Mouse (Mus musculus) liver, adult (tissue): ENCODE results near the gene Slc15a1.

Experiments used
- GATA4 ChIP-seq: IDR thresholded peaks from 2 replicates; pipeline ENCODE4 v1.6.1; 2014; ENCODE audit warnings: mild to moderate bottlenecking, low read length; ENCODE audit not compliant: insufficient replicate concordance

Slc15a1 gene

DNA sequence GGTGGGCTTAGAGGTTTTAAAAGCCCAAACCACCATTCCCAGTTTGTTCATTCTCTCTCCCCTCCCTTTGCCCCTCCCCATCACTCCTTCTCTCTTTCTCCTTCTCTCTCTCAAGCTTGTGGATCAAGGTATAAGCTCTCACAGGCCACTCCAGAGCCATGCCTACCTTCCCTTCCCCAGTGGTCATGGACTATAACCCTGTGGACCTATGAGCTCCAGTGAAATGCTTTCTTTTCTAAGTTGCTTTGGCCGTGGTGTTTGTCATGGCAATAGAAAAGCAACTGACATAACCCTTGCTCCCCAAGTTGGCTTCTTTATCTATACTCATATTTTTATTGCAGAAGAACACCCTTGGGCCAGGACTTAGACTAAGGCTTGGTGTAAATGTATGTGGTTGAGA lies 7.3 kb downstream of the Slc15a1 start:
- TF ChIP-seq GATA4 = no peak

DNA sequence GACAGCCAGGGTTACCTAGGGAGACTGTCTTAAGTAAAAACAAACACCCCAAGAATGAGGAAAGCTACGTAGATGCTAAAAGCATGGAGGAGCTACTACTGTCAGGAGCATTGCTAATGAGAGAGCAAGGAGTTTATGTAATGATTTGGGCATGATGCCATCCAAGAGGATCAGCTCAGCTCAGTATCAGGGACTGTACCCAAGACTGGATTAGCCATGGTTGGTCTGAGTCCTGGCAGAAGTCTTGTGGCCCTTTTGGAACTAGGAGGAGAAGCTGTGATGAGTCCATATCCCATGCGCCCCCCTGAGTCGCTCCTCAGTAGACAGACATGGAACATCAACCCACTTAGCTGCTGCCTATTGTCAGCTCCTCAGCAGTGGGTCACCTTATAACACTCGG lies 9.3 kb downstream of the Slc15a1 start:
- TF ChIP-seq GATA4 = no peak

DNA sequence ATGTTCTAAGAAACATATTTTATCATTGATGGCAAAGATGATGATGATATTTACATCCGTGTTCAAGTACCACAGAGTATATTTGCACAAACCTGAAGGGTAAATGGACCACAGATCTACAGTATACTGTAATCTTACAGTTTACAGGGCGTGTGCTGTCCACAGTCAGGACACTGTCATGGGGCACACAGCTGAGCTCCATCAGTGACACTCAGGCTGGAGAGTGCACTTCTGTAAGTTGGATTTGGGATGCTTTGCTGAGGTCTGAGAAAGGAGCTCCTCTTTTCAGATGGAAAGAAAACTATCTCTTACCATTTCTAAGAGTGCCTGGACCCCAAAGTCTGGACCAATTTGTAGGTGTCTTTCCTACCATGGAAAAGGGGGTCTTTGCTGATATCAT lies 9.9 kb downstream of the Slc15a1 start:
- TF ChIP-seq GATA4 = no peak

DNA sequence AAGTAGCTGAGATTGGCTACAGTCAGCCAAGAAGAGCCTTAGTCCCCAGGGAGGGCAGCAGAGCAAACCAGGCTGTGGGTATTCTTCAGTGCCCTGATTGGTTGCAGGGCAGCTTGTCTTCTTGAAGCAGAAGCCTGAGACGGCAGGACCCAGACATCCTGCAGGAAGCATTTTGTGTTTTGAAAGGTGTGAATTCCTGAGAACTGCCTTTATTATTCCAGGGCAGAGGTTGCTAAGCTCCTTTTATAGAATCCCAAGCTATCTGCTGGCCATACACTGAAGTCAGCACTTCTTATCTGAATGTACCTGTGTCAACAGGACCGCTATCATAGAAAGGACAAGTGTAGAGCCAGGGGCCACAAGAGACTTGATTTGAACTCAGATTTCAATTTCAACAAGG lies 10.8 kb downstream of the Slc15a1 start:
- no peak for TF ChIP-seq GATA4

DNA sequence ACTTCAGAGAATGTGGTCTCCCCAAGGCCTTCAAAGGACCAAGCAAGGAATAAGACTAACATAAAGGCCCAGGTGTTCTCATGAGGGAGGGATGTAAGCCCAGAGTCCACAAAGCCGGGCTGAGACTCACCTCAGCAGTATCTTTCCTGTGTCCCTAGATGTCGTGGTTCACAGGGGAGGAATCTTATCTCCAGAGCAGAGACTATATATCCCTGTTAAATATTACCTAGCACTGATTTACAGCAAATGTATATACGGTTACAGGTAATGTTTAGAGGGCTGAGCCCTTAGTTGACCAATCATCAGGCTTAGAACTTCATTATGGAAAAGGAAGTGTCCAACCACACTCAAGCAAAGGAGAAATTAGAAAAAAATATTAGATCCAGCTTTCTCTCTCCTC lies 11.3 kb downstream of the Slc15a1 start:
- TF ChIP-seq GATA4 = no peak

DNA sequence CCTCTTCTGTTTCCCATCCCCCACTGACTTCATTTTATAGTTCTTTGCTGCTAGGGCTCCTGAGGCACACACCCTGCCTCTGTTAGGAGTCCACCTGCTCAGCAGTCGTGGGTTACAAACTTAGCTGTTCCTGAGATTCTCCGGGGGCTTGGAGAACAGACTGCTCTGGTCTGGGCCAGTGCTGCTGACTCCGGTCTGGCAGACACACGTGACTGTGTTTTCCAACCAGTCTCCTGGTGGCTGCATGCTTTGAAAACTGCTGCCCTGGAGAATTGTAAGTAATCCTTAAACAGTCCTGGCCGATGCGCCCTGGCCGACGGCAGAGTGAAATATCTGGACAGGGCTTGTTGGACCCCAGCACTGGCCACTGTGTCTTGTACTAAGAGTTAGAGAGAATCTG lies 12.7 kb downstream of the Slc15a1 start:
- no peak for TF ChIP-seq GATA4

DNA sequence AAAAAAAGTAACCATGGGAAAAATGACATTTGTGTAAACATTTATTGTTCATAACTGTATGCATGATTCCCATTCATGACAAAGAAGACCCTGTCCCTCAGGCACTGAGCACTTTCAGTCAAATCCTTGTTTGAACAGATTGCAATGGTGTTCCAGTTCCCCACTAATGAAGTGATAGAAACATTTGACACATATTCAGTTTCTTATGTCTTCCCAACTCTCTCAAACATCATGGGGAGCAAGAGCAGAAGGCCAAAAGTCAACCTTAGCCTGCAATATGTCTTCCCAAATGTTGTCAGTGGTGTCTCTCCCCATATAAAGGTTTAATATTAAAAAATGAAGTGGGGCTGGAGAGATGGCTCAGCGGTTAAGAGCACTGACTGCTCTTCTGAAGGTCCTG lies 19.3 kb downstream of the Slc15a1 start:
- no peak for TF ChIP-seq GATA4

DNA sequence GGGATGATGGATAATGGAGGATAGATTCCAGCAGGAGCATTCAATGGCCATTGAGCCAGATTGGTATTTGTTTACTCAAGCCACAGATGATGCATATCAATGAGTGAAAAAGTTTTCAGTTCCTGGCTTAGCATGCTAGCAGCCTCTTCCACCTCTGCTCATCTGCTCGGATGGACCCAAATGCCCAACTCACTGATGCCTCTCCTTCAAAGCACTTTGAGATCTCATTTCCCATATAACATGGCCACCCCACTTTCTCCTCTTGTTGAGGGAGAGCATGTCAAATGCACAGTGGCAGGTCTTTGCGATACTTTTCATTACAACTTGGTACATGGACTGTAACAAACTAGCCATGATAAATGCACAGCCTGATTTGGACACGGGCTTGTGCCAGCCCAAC lies 20.6 kb downstream of the Slc15a1 start:
- no peak for TF ChIP-seq GATA4

DNA sequence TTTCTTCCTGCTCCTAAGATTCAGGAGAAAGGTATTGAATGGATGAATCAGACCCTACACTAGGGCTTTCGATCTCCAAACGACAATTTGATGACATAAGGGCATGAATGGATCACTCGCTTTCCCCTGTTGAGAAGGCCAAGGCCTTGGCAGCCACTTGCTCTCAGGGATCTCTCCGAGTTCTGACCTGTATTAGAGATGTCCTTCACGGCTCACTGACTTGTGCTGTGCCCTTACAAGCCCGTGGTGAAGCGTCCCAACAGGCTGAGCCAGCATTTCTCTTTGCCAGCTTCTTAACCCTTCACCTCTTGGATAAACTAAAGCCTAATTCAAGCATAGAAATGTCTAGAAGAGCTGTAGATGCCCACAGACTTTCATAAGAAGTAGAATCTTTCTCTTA lies 22.9 kb downstream of the Slc15a1 start:
- TF ChIP-seq GATA4 = no peak

DNA sequence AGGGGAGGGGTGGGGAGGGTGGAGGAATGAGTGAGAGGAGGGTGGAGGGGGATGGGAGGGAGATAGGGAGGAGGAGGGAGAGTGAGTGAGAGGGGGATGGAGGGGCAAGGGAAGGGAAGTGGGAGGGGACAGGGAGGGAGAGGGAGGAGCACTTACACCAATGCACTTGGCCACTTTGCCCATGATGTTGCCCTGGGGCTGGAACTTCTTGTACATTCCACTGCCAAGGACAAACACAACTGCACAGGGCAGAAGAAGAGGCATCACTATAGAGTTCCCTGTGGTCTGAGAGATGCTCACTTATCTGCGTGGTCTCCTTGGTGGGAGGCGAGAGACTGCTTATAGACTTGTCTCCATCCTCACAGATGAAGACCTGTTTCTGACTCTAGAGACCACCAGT lies 23.5 kb downstream of the Slc15a1 start:
- no peak for TF ChIP-seq GATA4

DNA sequence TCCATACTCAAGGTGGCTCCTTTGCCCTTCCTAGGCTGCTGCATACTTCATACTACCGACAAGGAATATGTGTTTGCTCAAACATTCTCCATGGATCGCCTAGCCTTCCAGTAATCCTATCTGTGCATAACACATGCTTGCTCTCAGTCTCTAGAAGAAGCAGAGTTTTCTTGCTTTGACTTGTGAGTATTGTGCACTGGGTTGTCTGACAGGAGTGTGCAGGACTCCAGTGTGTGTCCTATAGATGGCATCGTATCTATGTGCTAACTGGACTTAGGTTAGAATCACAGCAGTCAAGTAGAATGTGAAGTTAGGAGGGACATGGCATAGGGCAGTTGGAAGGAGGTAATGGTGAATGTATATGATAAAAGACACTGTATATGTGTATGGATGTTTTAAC lies 26.0 kb downstream of the Slc15a1 start:
- TF ChIP-seq GATA4 = no peak

DNA sequence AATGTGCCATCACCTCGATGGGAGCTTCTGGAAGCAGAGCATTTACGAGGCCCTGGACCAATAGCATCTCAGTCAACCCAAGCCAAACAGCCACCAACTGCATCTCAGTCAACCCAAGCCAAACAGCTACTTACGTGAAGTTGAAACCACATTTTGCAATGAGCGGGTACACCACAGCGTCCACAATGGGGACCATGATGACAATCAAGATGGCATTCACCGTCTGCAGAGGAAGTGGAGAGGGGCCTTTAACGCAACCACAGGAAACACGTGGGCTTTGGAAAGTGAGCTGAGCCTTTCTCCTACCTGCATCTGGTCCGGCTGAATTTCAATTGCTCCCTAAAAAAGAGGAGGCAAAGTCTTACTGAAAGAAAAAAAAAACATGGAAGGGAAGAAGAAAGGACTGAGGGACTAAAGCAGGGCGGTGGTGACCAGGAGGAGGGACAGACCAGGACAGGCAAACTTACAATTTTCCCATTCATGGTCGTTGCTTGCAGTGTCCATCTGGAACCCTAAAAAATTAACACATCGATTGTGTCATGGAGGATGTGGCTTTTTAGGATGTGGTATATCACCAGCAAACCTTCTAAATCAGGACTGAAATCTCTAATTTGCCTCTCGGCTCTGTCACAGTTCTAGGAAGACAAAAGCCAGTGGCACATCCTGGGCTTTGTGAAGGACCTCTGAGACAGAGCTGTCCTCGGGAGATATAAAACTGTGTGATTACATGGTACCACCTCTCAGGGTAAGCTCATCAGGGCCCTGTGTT lies 26.9 kb downstream of the Slc15a1 start:
- TF ChIP-seq GATA4 = no peak

DNA sequence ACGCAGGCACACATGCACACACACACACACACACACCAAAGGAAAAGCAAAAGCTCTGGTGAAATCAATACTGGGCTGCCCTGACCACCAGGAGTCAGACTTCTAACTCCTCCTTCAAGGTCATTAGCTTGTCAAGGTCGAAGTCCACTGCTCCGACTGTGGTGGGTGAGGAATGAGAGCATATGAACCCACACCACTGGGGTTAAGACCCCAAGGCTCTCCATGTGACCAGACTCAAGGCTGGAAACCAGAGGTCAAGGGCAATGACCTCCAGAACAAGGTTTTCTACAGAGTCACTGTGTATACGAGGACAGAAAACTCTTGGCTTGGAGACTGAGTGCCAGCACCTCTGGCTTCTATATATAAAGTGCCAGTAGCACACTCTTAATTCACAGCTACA lies 31.2 kb downstream of the Slc15a1 start:
- no peak for TF ChIP-seq GATA4

DNA sequence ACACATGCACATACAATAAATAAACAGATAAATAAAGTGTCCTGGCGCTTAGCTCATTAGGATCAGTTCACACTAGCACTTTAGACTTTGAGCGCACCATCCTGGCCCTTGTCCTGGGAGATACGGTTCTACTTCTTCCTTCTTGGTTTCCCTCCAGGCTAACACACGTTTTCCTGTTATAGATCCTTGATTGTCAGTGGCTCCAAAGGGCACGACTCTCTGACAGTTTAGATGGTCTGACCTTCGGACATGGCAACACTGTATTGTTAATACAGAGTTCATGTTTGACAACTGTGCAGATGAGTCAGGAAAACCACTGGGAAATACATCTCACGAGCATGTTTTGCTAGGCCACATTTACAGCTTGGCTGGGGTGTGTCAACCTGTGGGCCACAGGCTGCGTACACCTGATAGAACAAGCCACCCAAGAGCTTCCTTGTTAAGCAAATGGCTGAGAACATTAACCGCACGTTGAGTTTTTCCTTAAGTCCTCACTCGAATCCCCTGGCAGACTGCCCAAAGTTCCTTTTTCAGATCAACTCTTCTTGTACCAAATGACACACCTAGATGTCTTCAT lies 33.4 kb downstream of the Slc15a1 start:
- TF ChIP-seq GATA4 = no peak

DNA sequence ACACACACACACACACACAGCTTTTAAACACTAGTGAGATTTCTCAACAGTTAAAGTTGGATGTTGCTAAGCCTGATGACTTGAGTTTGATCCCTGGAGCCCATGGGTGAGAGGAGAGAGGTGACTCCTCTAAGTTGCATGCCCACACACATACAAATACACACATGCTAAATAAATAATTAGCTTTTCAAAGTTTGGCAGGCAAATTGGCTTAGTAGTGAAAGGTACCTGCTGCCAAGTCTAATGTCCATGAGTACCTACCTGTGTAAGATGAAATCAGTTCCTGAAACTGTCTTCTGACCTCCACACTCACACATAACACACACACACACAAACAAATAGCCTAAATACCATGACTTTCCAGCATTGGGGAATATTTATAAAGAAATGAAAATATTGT lies 35.5 kb downstream of the Slc15a1 start:
- no peak for TF ChIP-seq GATA4

DNA sequence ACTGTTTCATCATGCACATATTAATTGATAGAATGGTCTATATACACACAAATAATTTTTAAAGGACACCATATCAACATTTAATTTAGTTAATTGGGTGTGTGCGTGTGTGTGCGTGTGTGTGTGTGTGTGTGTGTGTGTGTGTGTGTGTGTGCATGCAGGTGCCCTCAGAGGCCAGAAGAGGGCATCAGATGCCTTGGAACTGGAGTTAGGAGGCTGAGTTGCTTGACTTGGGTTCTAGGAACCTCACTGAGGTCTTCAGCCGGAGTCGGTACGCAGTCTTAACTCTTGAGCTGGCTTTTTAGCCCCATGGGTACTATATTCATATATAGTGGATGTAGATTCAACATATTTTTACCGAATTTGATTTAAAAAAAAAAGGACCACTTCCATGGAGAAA lies 37.4 kb downstream of the Slc15a1 start:
- no peak for TF ChIP-seq GATA4

DNA sequence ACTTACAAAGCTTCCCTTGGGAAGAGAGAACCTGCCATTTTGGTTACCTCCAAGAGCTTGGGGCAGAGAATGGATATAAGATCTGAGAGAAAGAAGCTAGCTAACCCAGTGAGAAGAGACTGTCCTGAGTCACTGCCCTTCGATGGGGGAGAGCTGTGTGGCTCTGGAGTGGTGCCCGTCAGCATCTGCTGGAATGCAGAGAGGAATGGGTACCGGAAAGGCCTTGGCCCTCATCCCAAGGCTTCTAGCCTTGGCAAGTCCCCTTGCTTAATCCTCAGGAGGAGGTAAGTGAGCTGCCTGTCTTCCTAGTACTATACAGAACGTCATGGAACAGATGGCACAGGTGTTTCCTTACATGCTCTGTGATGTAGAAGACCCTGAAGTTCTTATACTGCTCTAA lies 38.6 kb downstream of the Slc15a1 start:
- TF ChIP-seq GATA4 = no peak

DNA sequence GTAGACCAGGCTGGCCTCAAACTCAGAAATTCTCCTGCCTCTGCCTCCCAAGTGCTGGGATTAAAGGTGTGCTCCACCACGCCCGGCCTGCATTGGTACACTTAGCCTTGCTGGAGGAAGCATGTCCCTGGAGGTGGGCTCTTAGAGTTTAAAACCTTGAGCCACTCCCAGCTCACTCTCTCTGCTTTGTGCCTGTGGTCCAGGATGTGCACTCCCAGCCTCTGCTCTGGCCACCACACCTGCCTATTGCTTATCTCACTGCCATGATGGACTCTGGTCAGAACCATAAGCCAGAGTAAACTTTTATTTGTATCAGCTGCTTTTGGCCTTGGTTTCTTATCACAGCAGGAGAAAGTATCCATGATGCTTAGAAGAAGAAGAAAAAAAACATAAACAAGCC lies 40.7 kb downstream of the Slc15a1 start:
- TF ChIP-seq GATA4 = no peak

DNA sequence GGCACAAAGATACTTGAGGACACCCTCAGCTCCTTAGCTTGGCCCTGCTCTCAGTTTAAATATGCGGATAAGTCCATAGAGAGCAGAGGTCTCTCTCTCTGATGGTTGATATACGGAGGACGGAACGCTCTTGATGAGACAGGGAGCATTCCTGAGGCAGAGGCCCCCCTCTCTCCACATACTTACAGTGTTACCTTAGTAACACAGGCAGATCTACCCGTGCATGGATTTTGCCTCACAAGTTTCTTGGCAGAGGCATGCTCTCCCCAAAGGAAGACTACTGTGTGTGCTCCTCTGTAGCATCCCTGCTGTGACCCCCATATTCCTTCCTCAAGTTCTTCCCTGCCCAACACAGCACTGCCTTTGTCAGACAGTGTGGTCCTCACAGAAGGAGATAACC lies 42.3 kb downstream of the Slc15a1 start:
- no peak for TF ChIP-seq GATA4
